Mouse (Mus musculus): ENCODE results near the gene 3830403N18Rik. TPM values are rescaled to one million over a fixed set of nuclear protein-coding genes. Genes with fewer than 3 reads are reported as not detected.
"Not testable (repeated sequence)": the region's sequence is repeated elsewhere in the genome, so short reads cannot be mapped to it uniquely, and the experiment has no call there.

3830403N18Rik gene
- polyA plus RNA-seq (2015; fragmentation: Nextera tagmentation; extraction: Ambion mirVana) = 1.1 and 1.5 TPM in 2 replicates

- ATAC-seq (ENCODE audit: low read depth); H3K9me3 ChIP-seq (replicated peaks); H3K4me1 ChIP-seq (replicated peaks); H3K4me2 ChIP-seq; H3K9ac ChIP-seq; H3K27me3 ChIP-seq; H3K4me3 ChIP-seq (replicated peaks); DNase-seq; H3K27ac ChIP-seq; H3K36me3 ChIP-seq: not testable (repeated sequence)
- 66% methylated on average over 15 of the region's 15 CpGs for WGBS (ENCODE audit: insufficient replicate concordance)
Measured at GRCm38 (mm10) chrX:56136336-56136909, at the start of gene 3830403N18Rik. TSS of gene 3830403N18Rik (plus strand) at chrX:56136572.

- Histone ChIP-seq H3K4me2 (no peak overlapping the region), H3K4me3 (replicated peaks) (no peak overlapping the region), H3K9ac (no peak overlapping the region), H3K4me1 (replicated peaks) (no peaks in the 10 kb centered on the region), H3K27ac (no peak overlapping the region), H3K36me3 (no peaks in the 10 kb centered on the region), H3K9me3 (replicated peaks) (no peaks in the 10 kb centered on the region), H3K27me3 (no peaks in the 10 kb centered on the region)
- ATAC-seq (ENCODE audit: low read depth) = no peak
- DNase-seq = no peak
- 74% methylated on average over 2 of the region's 2 CpGs for WGBS (ENCODE audit: insufficient replicate concordance)
Measured at GRCm38 (mm10) chrX:56151396-56151795, 15.0 kb downstream of the 3830403N18Rik start.

GRCm38 (mm10) chrX:56186449-56186848 is 50.1 kb downstream of the 3830403N18Rik start:
- ATAC-seq (ENCODE audit: low read depth); H3K27me3 ChIP-seq; H3K9ac ChIP-seq; H3K36me3 ChIP-seq; H3K27ac ChIP-seq; H3K4me3 ChIP-seq (replicated peaks); H3K9me3 ChIP-seq (replicated peaks); DNase-seq; H3K4me1 ChIP-seq (replicated peaks); H3K4me2 ChIP-seq: not testable (repeated sequence)
- WGBS (ENCODE audit: insufficient replicate concordance) = no CpG with 5 or more reads among the region's 1 CpGs

Other genes starting within 250 kb of the 3830403N18Rik start
- not detected in 2 replicates for gene Gm773, start 76.3 kb downstream of the 3830403N18Rik start, polyA plus RNA-seq (2015; fragmentation: Nextera tagmentation; extraction: Ambion mirVana)
- gene Zfp449, start 209.8 kb downstream of the 3830403N18Rik start, polyA plus RNA-seq (2015; fragmentation: Nextera tagmentation; extraction: Ambion mirVana) = 0.63 and 1.3 TPM in 2 replicates
- 0.43 and 0.60 TPM in 2 replicates for gene Smim10l2a, start 238.0 kb downstream of the 3830403N18Rik start, polyA plus RNA-seq (2015; fragmentation: Nextera tagmentation; extraction: Ambion mirVana)